35 mouse cellular contexts compared by ENCODE assay signal in genomic region chr10:84704594-84704993, GRCm38 (mm10). TPM values are rescaled to one million over a fixed set of nuclear protein-coding genes. Genes with fewer than 3 reads are reported as not detected.
"Had no signal": no experiment of that assay in that cellular context is flagged by ENCODE, and none has a peak within 500 bp of the region (broad histone marks: within the 10 kb centered on the region; RNA-seq: fewer than 3 reads in every experiment).

No protein-coding gene starts in this region.

- H3K4me3 ChIP-seq: limb, embryonic 10.5 days; limb, embryonic 12.5 days; limb, embryonic 13.5 days; limb, embryonic 15.5 days; liver, embryonic 12.5 days; liver, embryonic 13.5 days; liver, embryonic 15.5 days; lung, embryonic 15.5 days; megakaryocyte, embryonic 14.5 days; midbrain, embryonic 10.5 days; midbrain, embryonic 12.5 days; midbrain, embryonic 13.5 days; midbrain, embryonic 15.5 days; neural tube, embryonic 12.5 days had no signal

- H3K9ac ChIP-seq: limb, embryonic 12.5 days; limb, embryonic 13.5 days; limb, embryonic 15.5 days; liver, embryonic 12.5 days; liver, embryonic 13.5 days; liver, embryonic 14.5 days; liver, embryonic 15.5 days; liver, postnatal 0 days; lung, embryonic 14.5 days; lung, embryonic 15.5 days; midbrain, embryonic 12.5 days; midbrain, embryonic 13.5 days; midbrain, embryonic 15.5 days; neural tube, embryonic 12.5 days had no signal

- H3K4me1 ChIP-seq: limb, embryonic 13.5 days; limb, embryonic 15.5 days had no signal

- ATAC-seq: liver, embryonic 12.5 days; liver, postnatal 0 days; lung, postnatal 0 days; midbrain, embryonic 13.5 days; midbrain, embryonic 15.5 days; midbrain, embryonic 16.5 days had no signal

- H3K27ac ChIP-seq: limb, embryonic 10.5 days; limb, embryonic 12.5 days; limb, embryonic 13.5 days; limb, embryonic 15.5 days; liver, embryonic 12.5 days; liver, embryonic 13.5 days; liver, embryonic 14.5 days; liver, embryonic 15.5 days; lung, embryonic 15.5 days; macrophage; midbrain, embryonic 12.5 days; midbrain, embryonic 13.5 days; midbrain, embryonic 15.5 days; neural tube, embryonic 12.5 days had no signal

- H3K4me2 ChIP-seq: limb, embryonic 12.5 days; limb, embryonic 13.5 days; limb, embryonic 15.5 days; liver, embryonic 11.5 days; liver, embryonic 12.5 days; liver, embryonic 13.5 days; liver, embryonic 15.5 days; lung, embryonic 14.5 days; lung, embryonic 15.5 days; midbrain, embryonic 11.5 days; midbrain, embryonic 12.5 days; midbrain, embryonic 13.5 days; midbrain, embryonic 15.5 days; neural tube, embryonic 12.5 days had no signal

- DNase-seq: left cerebral cortex, postnatal 4 days; liver; liver, embryonic 13.5 days; liver, postnatal 0 days; lung, adult 18-20 months; lung, adult 2 months; lung, embryonic 14.5 days; lung, postnatal 10 days; lung, postnatal 14 days; lung, postnatal 36 days; lung, postnatal 4 days; midbrain, embryonic 14.5 days had no signal

- H3K27me3 ChIP-seq: limb, embryonic 15.5 days; liver, embryonic 12.5 days; liver, embryonic 13.5 days; liver, embryonic 15.5 days; lung, embryonic 15.5 days; megakaryocyte, embryonic 14.5 days; midbrain, embryonic 15.5 days; neural tube, embryonic 12.5 days had no signal

- H3K9me3 ChIP-seq: limb, embryonic 10.5 days; limb, embryonic 12.5 days; limb, embryonic 13.5 days; limb, embryonic 15.5 days; liver, embryonic 12.5 days; liver, embryonic 13.5 days; liver, embryonic 15.5 days; lung, embryonic 15.5 days; megakaryocyte, embryonic 14.5 days; midbrain, embryonic 10.5 days; midbrain, embryonic 12.5 days; midbrain, embryonic 13.5 days; midbrain, embryonic 15.5 days; neural tube, embryonic 12.5 days had no signal

RNA-seq across cellular contexts. Expression of gene Rfx4, which starts 51.3 kb away (rescaled TPM):
- total RNA-seq: megakaryocyte progenitor cell, adult 5-6 weeks; megakaryocyte-erythroid progenitor cell, adult 5-6 weeks; monocyte, adult 5-6 weeks had no signal
- polyA plus RNA-seq: limb, embryonic 10.5 days; liver, embryonic 11.5 days; liver, embryonic 12.5 days; liver, embryonic 13.5 days; liver, embryonic 14.5 days; liver, embryonic 15.5 days; liver, embryonic 16.5 days; liver, postnatal 0 days; lung, embryonic 14.5 days; lung, embryonic 15.5 days; lung, postnatal 0 days; macrophage had no signal
